Mouse (Mus musculus) myocyte (in vitro differentiated cells): ENCODE measurements around the gene Irf3. TPM values are rescaled to one million over a fixed set of nuclear protein-coding genes. Genes with fewer than 3 reads are reported as not detected.
A peak's percentile ranks its signal among the peaks of the same experiment; 100 is the strongest.

Experiments used
- H3K27me3 ChIP-seq: one replicate; pipeline ENCODE4 v1.6.1; 2011; ENCODE audit not compliant: control insufficient read depth, insufficient read depth, insufficient read length
- H3K36me3 ChIP-seq: one replicate; pipeline ENCODE4 v1.6.1; 2011; ENCODE audit not compliant: control insufficient read depth, insufficient read depth
- H3K4me2 ChIP-seq: one replicate; pipeline ENCODE4 v1.6.1; 2011; ENCODE audit warnings: low read depth, control low read depth
- H3K4me3 ChIP-seq: one replicate; pipeline ENCODE4 v1.5.1; 2011; ENCODE audit warnings: mild to moderate bottlenecking, control low read depth, moderate library complexity
- H3K79me2 ChIP-seq: one replicate; pipeline ENCODE4 v1.6.1; 2011; ENCODE audit not compliant: control insufficient read depth, insufficient read depth
- H3ac ChIP-seq: one replicate; pipeline ENCODE4 v1.6.1; 2011; ENCODE audit not compliant: control insufficient read depth, insufficient read length
- CEBPB ChIP-seq: IDR thresholded peaks from 2 replicates; pipeline ENCODE4 v1.6.1; 2011; ENCODE audit warnings: mild to moderate bottlenecking, moderate library complexity; ENCODE audit not compliant: poor library complexity, insufficient read depth, severe bottlenecking
- E2F4 ChIP-seq: IDR thresholded peaks from one replicate; pipeline ENCODE4 v1.6.1; 2011; ENCODE audit warnings: mild to moderate bottlenecking, control low read depth, moderate library complexity; ENCODE audit not compliant: insufficient read depth
- MAX ChIP-seq: IDR thresholded peaks from one replicate; pipeline ENCODE4 v1.6.1; 2011; ENCODE audit warnings: low read depth, mild to moderate bottlenecking, control low read depth
- MYOD1 ChIP-seq, 3 experiments: IDR thresholded peaks; one replicate each; pipeline ENCODE4 v1.6.1; 2011; ENCODE audit warnings: control low read depth in 2 of 3, low read depth in 2 of 3, mild to moderate bottlenecking in 2 of 3, moderate library complexity in 1 of 3; ENCODE audit not compliant: insufficient read length in 2 of 3, control insufficient read depth in 1 of 3
- MYOG ChIP-seq, 3 experiments: IDR thresholded peaks; one replicate each; pipeline ENCODE4 v1.6.1; 2011; ENCODE audit warnings: control low read depth in 2 of 3, low read depth in 2 of 3, mild to moderate bottlenecking in 2 of 3; ENCODE audit not compliant: insufficient read length in 2 of 3, control insufficient read depth in 1 of 3, insufficient read depth in 1 of 3
- POLR2A ChIP-seq: IDR thresholded peaks from one replicate; pipeline ENCODE4 v1.6.1; 2011; ENCODE audit warnings: low read depth, mild to moderate bottlenecking, control low read depth, moderate library complexity; ENCODE audit not compliant: insufficient read length
- POLR2AphosphoS2 ChIP-seq: IDR thresholded peaks from one replicate; pipeline ENCODE4 v1.6.1; 2011; ENCODE audit warnings: low read depth, control low read depth; ENCODE audit not compliant: insufficient read length
- REST ChIP-seq: IDR thresholded peaks from one replicate; pipeline ENCODE4 v1.6.1; 2011; ENCODE audit warnings: mild to moderate bottlenecking, control low read depth, moderate library complexity; ENCODE audit not compliant: insufficient read depth, insufficient read length
- SRF ChIP-seq: IDR thresholded peaks from one replicate; pipeline ENCODE4 v1.6.1; 2011; ENCODE audit warnings: low read depth; ENCODE audit not compliant: control insufficient read depth, insufficient read length
- TCF12 ChIP-seq: IDR thresholded peaks from one replicate; pipeline ENCODE4 v1.6.1; 2011; ENCODE audit warnings: mild to moderate bottlenecking, control low read depth; ENCODE audit not compliant: poor library complexity, insufficient read depth, severe bottlenecking
- TCF3 ChIP-seq: IDR thresholded peaks from one replicate; pipeline ENCODE4 v1.6.1; 2011; ENCODE audit warnings: low read depth, control low read depth; ENCODE audit not compliant: insufficient read length
- USF1 ChIP-seq: IDR thresholded peaks from one replicate; pipeline ENCODE4 v1.6.1; 2011; ENCODE audit warnings: low read depth, mild to moderate bottlenecking, control low read depth, moderate library complexity
- polyA plus RNA-seq: library from polyadenylated mRNA; unstranded; fragments of >200 nt; fragmentation: generic; extraction: Trizol; gene quantifications from one replicate; pipeline ENCODE4 v1.2.1, GENCODE M21; 2012; ENCODE audit warnings: missing spikeins

The Irf3 gene
- polyA plus RNA-seq, 1 experiment, result 45.1 TPM

DNA sequence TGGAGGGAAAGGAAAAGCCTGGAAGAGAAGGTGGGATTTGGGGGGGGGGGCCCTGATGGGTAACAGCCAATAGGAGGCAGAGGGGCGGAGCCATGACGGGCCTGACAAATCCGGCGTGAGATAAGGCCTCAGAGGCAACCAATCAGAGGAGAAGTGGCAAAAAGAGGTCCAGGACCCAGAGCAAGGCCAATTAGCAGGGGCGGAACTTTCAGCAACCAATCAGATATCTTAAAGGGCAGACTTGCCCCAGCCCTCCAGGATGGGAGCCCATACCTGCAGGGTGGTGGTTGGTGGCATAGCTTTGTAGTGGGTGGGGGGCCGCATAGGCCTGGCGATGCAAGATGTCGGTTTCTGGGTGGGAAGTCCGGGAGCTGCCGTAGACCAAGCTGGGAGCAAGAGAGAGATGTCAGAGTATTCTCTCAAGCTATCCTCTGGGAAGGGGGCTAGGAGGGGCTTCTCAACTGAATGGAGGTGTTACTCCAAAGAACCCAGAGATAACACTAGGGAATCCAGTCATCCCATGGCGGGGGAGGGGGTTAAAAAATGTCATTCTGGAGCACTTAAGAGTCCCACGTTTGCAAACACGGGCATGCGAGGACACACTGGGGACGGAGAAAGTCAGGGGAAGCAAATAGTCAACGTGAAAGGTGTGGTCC lies 53.6 kb downstream of the Irf3 start:
- Histone ChIP-seq H3K79me2 (peaks cover 13% of the 10 kb centered on the region), H3K4me2 (peak overlapping the region; percentile 98), H3K36me3 (no peaks in the 10 kb centered on the region), H3ac (no peak overlapping the region), H3K4me3 (peak overlapping the region; percentile 58), H3K27me3 (no peaks in the 10 kb centered on the region)
- TF ChIP-seq POLR2A, result no peak
- no peak for TF ChIP-seq REST
- TF ChIP-seq MYOD1 (IDR thresholded peaks at IDR 0.05; ENCODE audit: control insufficient read depth in 1 of 3, insufficient read length in 2 of 3, low read depth in 2 of 3), result no peak
- TF ChIP-seq SRF, result no peak
- TF ChIP-seq E2F4, result no peak
- TF ChIP-seq POLR2AphosphoS2, result no peak
- TF ChIP-seq TCF3, result no peak
- TF ChIP-seq USF1, result no peak
- no peak for TF ChIP-seq TCF12
- TF ChIP-seq MYOG (IDR thresholded peaks at IDR 0.05; ENCODE audit: control insufficient read depth in 1 of 3, insufficient read depth in 1 of 3, insufficient read length in 2 of 3, low read depth in 2 of 3), result no peak
- TF ChIP-seq CEBPB, result no peak
- no peak for TF ChIP-seq MAX

DNA sequence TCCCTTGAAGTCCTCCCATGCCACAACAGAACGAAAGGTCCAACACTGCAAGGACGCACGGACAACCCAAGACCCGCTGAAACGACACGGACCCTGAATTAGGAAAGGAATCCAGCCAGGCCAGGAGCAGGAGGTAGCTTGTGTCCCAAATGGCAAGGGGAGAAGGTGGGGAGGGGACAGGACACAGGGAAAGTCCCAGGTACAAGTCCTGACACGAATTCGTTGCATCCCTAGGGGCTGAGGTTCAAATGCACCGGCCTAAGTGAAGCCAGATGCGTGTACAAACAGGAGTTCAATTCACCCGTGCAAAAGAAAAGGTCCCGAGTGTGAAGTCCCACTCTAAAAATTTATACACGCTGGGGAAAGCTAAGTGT lies 54.1 kb downstream of the Irf3 start:
- Histone ChIP-seq H3K4me3 (peak overlapping the region; percentile 58), H3K79me2 (peaks cover 13% of the 10 kb centered on the region), H3K36me3 (no peaks in the 10 kb centered on the region), H3K4me2 (peak overlapping the region; percentile 98), H3K27me3 (no peaks in the 10 kb centered on the region), H3ac (peak overlapping the region; percentile 42)
- TF ChIP-seq TCF12 (no peak), E2F4 (no peak), USF1 (no peak), MYOG (IDR thresholded peaks at IDR 0.05; ENCODE audit: control insufficient read depth in 1 of 3, insufficient read depth in 1 of 3, insufficient read length in 2 of 3, low read depth in 2 of 3) (no peak), CEBPB (no peak), REST (no peak), MYOD1 (IDR thresholded peaks at IDR 0.05; ENCODE audit: control insufficient read depth in 1 of 3, insufficient read length in 2 of 3, low read depth in 2 of 3) (no peak), POLR2AphosphoS2 (no peak), SRF (no peak), TCF3 (no peak), POLR2A (no peak), MAX (no peak)

Other genes with a start within 250 kb of the Irf3 start
- gene Vrk3, start 249.2 kb upstream of the Irf3 start, polyA plus RNA-seq, result 20.6 TPM
- gene Zfp473, start 246.6 kb upstream of the Irf3 start, polyA plus RNA-seq, result 0.12 TPM
- 77.0 TPM for gene Nup62, start 181.6 kb upstream of the Irf3 start, polyA plus RNA-seq
- 1.9 TPM for gene Il4i1, start 181.3 kb upstream of the Irf3 start, polyA plus RNA-seq
- 939 TPM for gene Atf5, start 181.0 kb upstream of the Irf3 start, polyA plus RNA-seq
- gene Akt1s1, start 148.7 kb upstream of the Irf3 start, polyA plus RNA-seq, result 200 TPM
- gene Tbc1d17, start 148.6 kb upstream of the Irf3 start, polyA plus RNA-seq, result 53.8 TPM
- 47.9 TPM for gene Pnkp, start 140.5 kb upstream of the Irf3 start, polyA plus RNA-seq
- 298 TPM for gene Ptov1, start 127.9 kb upstream of the Irf3 start, polyA plus RNA-seq
- 57.4 TPM for gene Med25, start 104.9 kb upstream of the Irf3 start, polyA plus RNA-seq
- gene Fuz, start 101.6 kb upstream of the Irf3 start, polyA plus RNA-seq, result 11.6 TPM
- gene Ap2a1, start 68.2 kb upstream of the Irf3 start, polyA plus RNA-seq, result 125 TPM
- not detected for gene Tsks, start 54.4 kb upstream of the Irf3 start, polyA plus RNA-seq
- 2.7 TPM for gene Cpt1c, start 22.8 kb upstream of the Irf3 start, polyA plus RNA-seq
- gene Prmt1, start 11.1 kb upstream of the Irf3 start, polyA plus RNA-seq, result 729 TPM
- 13.3 TPM for gene Bcl2l12, start 1.1 kb downstream of the Irf3 start, polyA plus RNA-seq
- gene Scaf1, start 18.7 kb downstream of the Irf3 start, polyA plus RNA-seq, result 56.7 TPM
- 127 TPM for gene Rras, start 20.3 kb downstream of the Irf3 start, polyA plus RNA-seq
- 10.2 TPM for gene Prr12, start 55.2 kb downstream of the Irf3 start, polyA plus RNA-seq
- 66.1 TPM for gene Nosip, start 64.8 kb downstream of the Irf3 start, polyA plus RNA-seq
- gene Prrg2, start 65.0 kb downstream of the Irf3 start, polyA plus RNA-seq, result 12.9 TPM
- gene Rcn3, start 94.6 kb downstream of the Irf3 start, polyA plus RNA-seq, result 123 TPM
- gene Fcgrt, start 106.2 kb downstream of the Irf3 start, polyA plus RNA-seq, result 67.2 TPM
- gene Rps11, start 126.8 kb downstream of the Irf3 start, polyA plus RNA-seq, result 2,217 TPM
- gene Rpl13a, start 131.1 kb downstream of the Irf3 start, polyA plus RNA-seq, result 6,110 TPM
- 3.6 TPM for gene Gm45713, start 138.6 kb downstream of the Irf3 start, polyA plus RNA-seq
- 7.2 TPM for gene Flt3l, start 138.8 kb downstream of the Irf3 start, polyA plus RNA-seq
- 81.9 TPM for gene Pih1d1, start 156.7 kb downstream of the Irf3 start, polyA plus RNA-seq
- 29.0 TPM for gene Aldh16a1, start 156.9 kb downstream of the Irf3 start, polyA plus RNA-seq
- gene Slc17a7, start 166.3 kb downstream of the Irf3 start, polyA plus RNA-seq, result 3.6 TPM
- 0.04 TPM for gene Gfy, start 181.9 kb downstream of the Irf3 start, polyA plus RNA-seq
- gene Pth2, start 183.3 kb downstream of the Irf3 start, polyA plus RNA-seq, result not detected
- gene Ccdc155, start 207.2 kb downstream of the Irf3 start, polyA plus RNA-seq, result 2.2 TPM
- 0.08 TPM for gene Dkkl1, start 214.5 kb downstream of the Irf3 start, polyA plus RNA-seq
- 93.3 TPM for gene Tead2, start 218.1 kb downstream of the Irf3 start, polyA plus RNA-seq
- 0.18 TPM for gene Cd37, start 241.5 kb downstream of the Irf3 start, polyA plus RNA-seq
- gene Slc6a16, start 243.4 kb downstream of the Irf3 start, polyA plus RNA-seq, result not detected